Mouse (Mus musculus) liver, embryonic 11.5 days (tissue): Measurements from ENCODE around the gene Sparc. TPM values are rescaled to one million over a fixed set of nuclear protein-coding genes. Genes with fewer than 3 reads are reported as not detected.
A peak's percentile ranks its signal among the peaks of the same experiment; 100 is the strongest.
"Not testable (repeated sequence)": the region's sequence is repeated elsewhere in the genome, so short reads cannot be mapped to it uniquely, and the experiment has no call there.

Experiments
- ATAC-seq: fragments of 200-750 bp; cut with Nextera tagmentation; replicated peaks from 2 replicates; pipeline ENCODE4 v1.8.0; 2017; ENCODE audit warnings: moderate number of reproducible peaks, mild to moderate bottlenecking, moderate TSS enrichment, moderate library complexity; ENCODE audit not compliant: low FRiP score
- DNase-seq: peaks from one replicate; pipeline ENCODE4 v3.0.0-alpha.2; 2017; ENCODE audit warnings: low spot score
- H3K27ac ChIP-seq: fragments of 300-500 bp; sonication (generic); 2 replicates; pipeline ENCODE4 v1.5.1; 2014; ENCODE audit warnings: mild to moderate bottlenecking, low read depth, low read length, control low read depth
- H3K27me3 ChIP-seq: fragments of 300-500 bp; sonication (generic); replicated peaks from 2 replicates; pipeline ENCODE4 v1.6.1; 2014; ENCODE audit warnings: low read length, mixed read lengths; ENCODE audit not compliant: control insufficient read depth, insufficient read depth
- H3K36me3 ChIP-seq: fragments of 300-500 bp; sonication (generic); 2 replicates; pipeline ENCODE4 v1.6.1; 2014; ENCODE audit warnings: mild to moderate bottlenecking, low read length, moderate library complexity, mixed read lengths; ENCODE audit not compliant: control insufficient read depth, insufficient read depth
- H3K4me1 ChIP-seq: fragments of 300-500 bp; sonication (generic); replicated peaks from 2 replicates; pipeline ENCODE4 v1.6.1; 2014; ENCODE audit warnings: low read length, mixed read lengths; ENCODE audit not compliant: control insufficient read depth, insufficient read depth
- H3K4me2 ChIP-seq: fragments of 300-500 bp; sonication (generic); 2 replicates; pipeline ENCODE4 v1.6.1; 2014; ENCODE audit warnings: mild to moderate bottlenecking, control low read depth, moderate library complexity
- H3K4me3 ChIP-seq: fragments of 300-500 bp; sonication (generic); 2 replicates; pipeline ENCODE4 v1.5.1; 2014; ENCODE audit warnings: low read depth, low read length, control low read depth
- H3K9ac ChIP-seq: fragments of 300-500 bp; sonication (generic); 2 replicates; pipeline ENCODE4 v1.6.1; 2014; ENCODE audit warnings: low read depth, low read length, control low read depth
- H3K9me3 ChIP-seq: fragments of 300-500 bp; sonication (generic); 2 replicates; pipeline ENCODE4 v1.6.1; 2016; ENCODE audit warnings: low read length, inconsistent platforms, mixed read lengths; ENCODE audit not compliant: control insufficient read depth
- WGBS: fragments of 180-500 bp; shearing (Covaris S2); extraction: QIAGEN DNeasy Blood & Tissue Kit; methylation state at CpG from one replicate; pipeline ENCODE4 v1.1.7; 2014; 5-methylcytosine and 5-hydroxymethylcytosine counted together
- polyA plus RNA-seq: library from polyadenylated mRNA; unstranded; fragments of >200 nt; fragmentation: Nextera tagmentation; extraction: Ambion mirVana; gene quantifications from 2 replicates; pipeline ENCODE4 v1.2.1, GENCODE M21; 2014

Sparc gene
- polyA plus RNA-seq, 1 experiment from 2014 or later = 334 TPM

- not testable (repeated sequence) for H3K4me3 ChIP-seq, H3K27ac ChIP-seq, H3K9ac ChIP-seq, ATAC-seq, H3K9me3 ChIP-seq, H3K36me3 ChIP-seq, DNase-seq, H3K4me2 ChIP-seq, H3K27me3 ChIP-seq
- WGBS = 75% methylated on average over 5 of the region's 6 CpGs
- peaks cover 24% of the 10 kb centered on the region for H3K4me1 ChIP-seq
Measured at GRCm38 (mm10) chr11:55415731-55416130, 7.3 kb downstream of the Sparc start.

- peak overlapping the region; percentile 28 for H3K4me2 ChIP-seq
- H3K27ac ChIP-seq = no peak overlapping the region; the same call in 1 of the 2 replicates
- no peaks in the 10 kb centered on the region for H3K36me3 ChIP-seq
- no peak for ATAC-seq
- H3K4me3 ChIP-seq = no peak overlapping the region
- H3K27me3 ChIP-seq = no peaks in the 10 kb centered on the region
- no peak for DNase-seq
- no peaks in the 10 kb centered on the region for H3K9me3 ChIP-seq
- H3K9ac ChIP-seq = no peak overlapping the region
- WGBS = 25% methylated on average over 9 of the region's 9 CpGs
- peaks cover 22% of the 10 kb centered on the region for H3K4me1 ChIP-seq
Measured at GRCm38 (mm10) chr11:55415036-55415704, 7.8 kb downstream of the Sparc start.

- H3K36me3 ChIP-seq = peaks cover 6% of the 10 kb centered on the region; the same call in 1 of the 2 replicates
- H3K9ac ChIP-seq = no peak overlapping the region
- DNase-seq (no peak), ATAC-seq (no peak)
- 57% methylated on average over 5 of the region's 5 CpGs for WGBS
- H3K27me3 ChIP-seq = no peaks in the 10 kb centered on the region
- no peak overlapping the region for H3K4me3 ChIP-seq
- H3K27ac ChIP-seq = peak overlapping the region; percentile 9; the same call in 1 of the 2 replicates
- peaks cover 20% of the 10 kb centered on the region for H3K4me1 ChIP-seq
- no peak overlapping the region for H3K4me2 ChIP-seq
- no peaks in the 10 kb centered on the region for H3K9me3 ChIP-seq
Measured at GRCm38 (mm10) chr11:55414314-55414713, 8.7 kb downstream of the Sparc start.

- WGBS = 81% methylated on average over 2 of the region's 2 CpGs
- no peak overlapping the region for H3K27ac ChIP-seq
Measured at GRCm38 (mm10) chr11:55413416-55413796, 9.6 kb downstream of the Sparc start.

GRCm38 (mm10) chr11:55412680-55413415, 10.1 kb downstream of the Sparc start:
- no peaks in the 10 kb centered on the region for H3K9me3 ChIP-seq
- peaks cover 10% of the 10 kb centered on the region for H3K36me3 ChIP-seq
- H3K27me3 ChIP-seq = no peaks in the 10 kb centered on the region
- H3K9ac ChIP-seq = no peak overlapping the region
- H3K4me1 ChIP-seq = peaks cover 20% of the 10 kb centered on the region
- no peak overlapping the region for H3K4me2 ChIP-seq
- H3K27ac ChIP-seq = no peak overlapping the region
- no peak overlapping the region for H3K4me3 ChIP-seq
- ATAC-seq (no peak), DNase-seq (no peak)
- 90% methylated on average over 10 of the region's 10 CpGs for WGBS

More at GRCm38 (mm10) chr11:55413416-55413796, 9.6 kb downstream of the Sparc start:
- Histone ChIP-seq H3K36me3 (peaks cover 8% of the 10 kb centered on the region), H3K4me2 (no peak overlapping the region), H3K9ac (no peak overlapping the region), H3K4me1 (peaks cover 20% of the 10 kb centered on the region), H3K4me3 (no peak overlapping the region), H3K27me3 (no peaks in the 10 kb centered on the region), H3K9me3 (no peaks in the 10 kb centered on the region)
- ATAC-seq (no peak), DNase-seq (no peak)

- Histone ChIP-seq H3K36me3 (peaks cover 12% of the 10 kb centered on the region), H3K4me1 (peaks cover 20% of the 10 kb centered on the region), H3K9ac (no peak overlapping the region), H3K4me3 (no peak overlapping the region), H3K27me3 (no peaks in the 10 kb centered on the region), H3K4me2 (no peak overlapping the region), H3K27ac (no peak overlapping the region), H3K9me3 (no peaks in the 10 kb centered on the region)
- ATAC-seq (no peak), DNase-seq (no peak)
- WGBS = 80% methylated on average over 7 of the region's 7 CpGs
Measured at GRCm38 (mm10) chr11:55412034-55412433, 10.9 kb downstream of the Sparc start.

- Histone ChIP-seq H3K4me3 (no peak overlapping the region), H3K36me3 (peaks cover 16% of the 10 kb centered on the region), H3K27ac (no peak overlapping the region), H3K4me2 (no peak overlapping the region), H3K9ac (no peak overlapping the region), H3K4me1 (peaks cover 11% of the 10 kb centered on the region), H3K27me3 (no peaks in the 10 kb centered on the region), H3K9me3 (no peaks in the 10 kb centered on the region)
- WGBS = 43% methylated on average over 3 of the region's 3 CpGs
- DNase-seq = no peak
- ATAC-seq = no peak
Measured at GRCm38 (mm10) chr11:55410502-55410901, 12.5 kb downstream of the Sparc start.

- no peak for DNase-seq
- Histone ChIP-seq H3K4me3 (no peak overlapping the region), H3K9me3 (no peaks in the 10 kb centered on the region), H3K27me3 (no peaks in the 10 kb centered on the region), H3K9ac (no peak overlapping the region), H3K4me2 (no peak overlapping the region), H3K27ac (no peak overlapping the region), H3K36me3 (peaks cover 16% of the 10 kb centered on the region), H3K4me1 (peaks cover 7% of the 10 kb centered on the region)
- 72% methylated on average over 3 of the region's 3 CpGs for WGBS
- no peak for ATAC-seq
Measured at GRCm38 (mm10) chr11:55410005-55410404, 13.0 kb downstream of the Sparc start.

- H3K4me1 ChIP-seq = no peaks in the 10 kb centered on the region
- no peak overlapping the region for H3K27ac ChIP-seq
- ATAC-seq (no peak), DNase-seq (no peak)
- no peak overlapping the region for H3K4me3 ChIP-seq
- 83% methylated on average over 4 of the region's 4 CpGs for WGBS
- H3K27me3 ChIP-seq = no peaks in the 10 kb centered on the region
- H3K36me3 ChIP-seq = peaks cover 25% of the 10 kb centered on the region
- no peak overlapping the region for H3K4me2 ChIP-seq
- no peak overlapping the region for H3K9ac ChIP-seq
- H3K9me3 ChIP-seq = no peaks in the 10 kb centered on the region
Measured at GRCm38 (mm10) chr11:55407133-55407532, 15.8 kb downstream of the Sparc start.
